Mouse (Mus musculus): ENCODE results near the gene Nmbr.

Gene Nmbr

DNA sequence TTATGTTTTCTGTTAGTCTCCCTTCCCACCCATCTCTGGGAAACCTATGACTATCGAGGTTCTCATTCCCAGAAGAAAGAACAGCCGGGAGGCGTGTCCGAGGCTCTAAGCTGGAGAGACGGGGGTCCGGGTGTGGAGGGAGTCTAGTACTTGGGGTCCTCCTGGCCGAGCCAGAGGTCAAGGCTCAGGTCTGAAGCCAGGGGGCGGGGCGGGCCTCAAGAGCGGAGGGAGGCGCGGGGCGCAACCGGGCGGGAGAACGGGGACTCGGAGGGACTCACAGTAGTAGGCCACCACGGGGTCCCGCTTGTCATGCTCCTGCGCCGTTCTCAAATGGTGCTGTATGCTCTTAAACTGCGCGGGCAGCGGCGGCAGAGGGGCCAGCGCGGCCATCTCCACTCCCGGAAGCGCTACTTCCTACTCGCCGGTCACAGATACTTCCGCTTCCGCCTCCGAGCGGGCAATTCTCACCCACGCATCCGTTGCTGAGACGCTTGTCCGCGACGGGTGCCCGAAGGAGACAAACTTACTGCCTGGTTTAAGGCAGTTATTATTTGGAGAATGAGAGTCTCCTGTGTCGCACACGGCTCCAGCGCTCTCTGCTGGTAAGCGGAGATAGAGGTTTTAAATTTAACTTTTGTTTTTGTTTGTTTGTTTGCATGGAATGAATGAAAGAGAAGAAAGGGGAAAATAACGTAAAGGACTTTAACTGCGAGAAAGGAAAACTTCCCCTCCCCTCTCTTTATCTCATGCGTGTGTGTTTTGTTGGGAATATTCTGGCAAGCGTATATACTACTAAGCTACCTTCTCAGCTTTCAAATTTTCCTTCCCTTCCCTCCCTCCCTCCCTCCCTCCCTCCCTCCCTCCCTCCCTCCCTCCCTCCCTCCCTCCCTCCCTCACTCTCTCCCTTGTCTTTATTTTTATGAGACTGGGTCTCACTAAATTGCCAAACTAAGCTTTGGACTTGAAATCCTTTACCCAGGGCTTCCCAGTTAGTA, at the start of gene Nmbr, which contains the start of gene Vta1:
Nmbr (plus strand) TSS at position 520 of the 995 bp plus-strand sequence.
Vta1 (minus strand) TSS at position 489 of the 995 bp plus-strand sequence.
- peak; percentile 99 for DNase-seq

DNA sequence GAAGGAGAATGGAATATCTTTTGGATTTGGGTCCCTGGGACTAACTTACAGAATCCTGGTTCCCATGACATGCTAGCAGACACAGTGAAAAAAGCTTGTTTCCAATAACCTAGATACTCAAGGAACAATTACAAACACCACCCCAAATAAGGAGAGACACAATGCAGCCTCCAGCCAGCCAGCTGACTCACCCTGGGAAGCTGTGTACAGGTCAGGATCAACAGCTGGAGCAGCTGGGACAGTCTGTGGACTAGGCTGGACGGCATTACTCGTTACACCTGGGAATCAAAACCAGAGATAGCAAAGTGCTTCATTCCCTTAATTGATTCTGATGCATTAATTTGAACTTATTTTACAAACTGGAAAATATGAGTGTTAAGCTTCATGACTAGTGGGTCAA, 44.5 kb upstream of the Nmbr start:
- no peak for DNase-seq

DNA sequence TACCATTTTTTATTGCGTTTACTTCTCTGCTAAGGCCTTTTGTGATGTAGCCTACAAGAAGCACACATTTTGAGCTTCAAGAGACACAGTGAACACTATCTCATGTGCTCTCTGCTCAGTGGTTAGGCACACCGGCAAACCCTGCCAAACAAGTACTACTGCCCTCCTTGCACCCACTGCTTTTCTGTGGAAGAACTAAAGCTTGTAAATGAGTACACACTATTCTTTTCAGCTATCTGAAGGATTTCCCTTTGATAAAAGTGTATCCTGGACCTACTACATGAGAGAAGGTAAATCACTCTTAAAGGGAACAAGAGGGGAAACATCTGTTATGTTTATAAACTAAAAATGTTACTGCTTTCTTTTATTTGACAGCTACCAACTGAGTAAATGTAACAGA, 39.2 kb upstream of the Nmbr start:
- no peak for DNase-seq

DNA sequence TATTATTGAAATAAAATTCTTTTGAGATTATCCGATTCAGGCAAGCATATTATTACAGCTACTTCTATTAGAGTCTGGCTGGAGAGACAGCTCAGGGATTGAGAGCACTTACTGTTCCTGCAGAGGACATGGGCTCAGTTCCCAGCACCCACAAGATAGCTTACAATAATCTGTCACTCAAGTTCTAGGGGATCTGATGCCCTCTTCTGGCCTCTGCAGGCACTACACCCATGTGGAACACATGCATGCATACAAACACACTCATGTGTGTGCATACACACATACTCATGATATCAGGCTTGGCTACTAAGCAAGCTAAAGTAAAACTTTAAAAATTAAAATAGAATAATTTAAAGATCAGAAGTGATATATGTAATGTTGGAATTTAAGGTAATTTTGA, 19.7 kb upstream of the Nmbr start:
- no peak for DNase-seq

DNA sequence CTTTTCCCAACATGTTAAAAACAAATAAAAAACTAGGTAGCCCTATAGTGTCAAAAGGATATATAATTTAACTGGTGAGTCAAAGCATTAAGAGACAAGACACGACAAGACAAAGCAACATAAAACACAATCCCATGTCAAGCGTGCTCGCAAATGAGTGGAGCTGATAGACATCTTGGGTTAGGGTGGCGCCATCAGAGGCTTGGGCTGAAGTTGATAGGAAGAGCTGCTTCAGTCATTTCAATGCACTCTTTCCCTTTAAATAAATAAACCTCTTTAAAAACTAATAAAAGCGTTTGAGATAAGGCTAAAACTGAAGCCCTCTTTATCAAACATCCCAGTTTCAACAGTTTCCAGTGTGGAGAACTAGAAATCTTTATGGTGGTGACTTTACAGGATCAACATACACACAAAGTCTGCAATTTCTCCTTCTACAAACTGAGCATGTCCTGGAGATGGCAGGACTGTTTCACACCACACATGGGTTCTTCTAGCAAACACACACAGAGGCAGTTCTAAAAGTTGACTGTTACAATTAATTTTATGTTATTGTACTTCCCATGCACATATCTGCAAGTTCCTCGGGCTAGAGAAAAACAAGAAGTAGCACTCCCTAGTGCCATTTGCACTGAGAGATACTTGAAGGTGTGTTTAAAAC, 16.5 kb upstream of the Nmbr start:
- DNase-seq: no peak

DNA sequence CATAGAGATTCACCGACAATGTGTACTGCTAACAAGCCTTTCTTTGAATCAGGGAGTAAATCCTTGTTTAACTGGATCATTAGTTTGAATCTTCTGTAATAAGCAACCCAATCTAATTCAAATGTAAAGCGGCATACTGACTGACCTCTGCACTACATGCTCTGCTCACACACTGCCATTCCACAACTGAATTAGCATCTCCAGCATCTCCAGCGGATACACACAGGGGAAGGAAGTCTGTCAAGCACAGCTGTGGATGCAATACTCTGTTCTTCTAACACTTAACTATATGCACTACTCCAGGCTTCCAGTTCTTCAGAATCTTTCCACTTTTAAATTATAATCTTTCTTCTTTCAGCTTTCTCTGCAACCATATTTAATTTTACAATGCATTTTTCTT, 15.0 kb upstream of the Nmbr start:
- no peak for DNase-seq

DNA sequence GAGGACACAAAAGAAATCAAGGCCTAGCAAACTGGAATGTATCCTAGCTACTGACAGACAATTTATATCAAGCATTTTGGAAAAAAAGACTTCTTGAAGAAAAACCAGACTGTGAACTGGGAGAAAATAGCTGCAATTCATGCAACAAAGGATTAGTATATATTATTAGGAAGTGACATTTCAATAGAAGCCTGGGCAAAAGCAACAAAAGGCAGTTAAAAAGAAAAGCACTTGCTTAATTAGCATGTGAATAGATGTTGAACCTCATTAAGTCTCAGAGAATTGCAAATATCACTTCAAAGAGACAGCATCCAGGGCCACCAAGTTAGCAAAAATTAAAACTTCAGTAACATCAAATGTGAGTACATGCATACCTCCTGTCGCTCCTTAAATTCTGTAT, 2.2 kb upstream of the Nmbr start:
- DNase-seq: no peak

DNA sequence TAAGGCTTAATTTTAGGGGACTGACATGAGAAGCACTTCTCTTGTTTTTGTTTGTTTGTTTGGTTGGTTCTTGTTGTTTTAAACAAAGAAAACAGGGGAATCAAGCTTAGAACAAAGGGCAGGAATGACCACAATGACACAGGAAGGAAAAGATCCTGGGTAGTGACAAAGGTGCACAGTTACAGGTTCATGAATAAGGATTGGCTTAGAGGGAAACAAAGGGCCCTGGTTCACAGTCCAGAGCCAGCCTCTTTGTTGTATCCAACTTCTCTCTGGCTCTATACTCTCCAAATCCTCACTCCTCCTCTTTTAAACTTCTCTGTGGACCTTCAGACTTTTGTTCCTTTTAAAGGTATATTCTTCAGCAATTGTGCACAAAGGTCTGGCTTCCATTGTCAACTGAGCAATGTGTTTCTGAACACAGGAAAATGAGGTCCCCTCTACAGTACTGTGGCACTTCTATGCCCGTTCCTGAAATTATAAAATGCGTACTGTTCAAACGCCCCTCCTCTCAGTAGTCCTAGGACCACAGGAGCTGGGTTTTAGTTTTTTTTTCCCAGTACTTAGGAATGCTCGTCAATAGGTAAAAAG, 1.5 kb upstream of the Nmbr start:
- no peak for DNase-seq

DNA sequence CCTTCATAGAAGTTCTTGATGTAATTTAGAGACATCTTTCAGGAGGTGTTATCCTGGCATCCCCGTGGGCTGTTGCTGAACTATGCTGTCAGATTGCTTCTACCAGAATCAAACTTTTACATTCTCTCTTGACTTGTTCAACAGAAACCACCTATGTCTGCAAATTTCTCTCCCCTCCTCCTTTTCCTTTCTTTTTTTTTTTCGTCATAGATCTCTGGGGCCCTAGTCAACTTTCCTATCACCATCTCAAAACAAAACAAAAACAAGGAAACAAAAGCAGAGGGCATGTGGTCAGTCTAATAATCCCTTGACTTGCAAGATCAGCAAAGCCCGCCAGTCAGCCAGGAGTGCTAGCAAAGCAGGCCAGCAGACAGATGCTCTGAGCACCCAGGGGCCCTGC, 12.7 kb downstream of the Nmbr start, which contains the start of gene Gje1:
Gje1 (minus strand) TSS at position 101 of the 400 bp plus-strand sequence.
- no peak for DNase-seq

DNA sequence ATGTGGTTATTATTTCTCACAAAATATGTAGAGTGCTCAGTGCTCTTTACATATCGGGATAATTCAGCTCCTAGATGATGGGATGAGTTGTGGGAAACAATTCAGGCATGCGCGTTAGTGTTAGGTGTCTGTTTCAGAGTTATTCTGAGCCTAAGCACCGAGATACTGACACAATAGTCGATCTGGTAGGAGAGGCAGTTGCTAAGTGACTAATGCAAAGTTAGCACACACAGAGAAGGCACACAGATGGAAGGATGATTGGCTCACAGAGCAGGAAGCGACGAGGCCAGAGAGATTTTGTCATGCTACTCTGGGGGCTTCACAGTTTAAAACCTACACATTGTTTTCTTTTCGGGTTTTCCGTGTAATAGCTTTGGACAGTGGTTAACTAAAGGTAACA, 20.3 kb downstream of the Nmbr start:
- no peak for DNase-seq

DNA sequence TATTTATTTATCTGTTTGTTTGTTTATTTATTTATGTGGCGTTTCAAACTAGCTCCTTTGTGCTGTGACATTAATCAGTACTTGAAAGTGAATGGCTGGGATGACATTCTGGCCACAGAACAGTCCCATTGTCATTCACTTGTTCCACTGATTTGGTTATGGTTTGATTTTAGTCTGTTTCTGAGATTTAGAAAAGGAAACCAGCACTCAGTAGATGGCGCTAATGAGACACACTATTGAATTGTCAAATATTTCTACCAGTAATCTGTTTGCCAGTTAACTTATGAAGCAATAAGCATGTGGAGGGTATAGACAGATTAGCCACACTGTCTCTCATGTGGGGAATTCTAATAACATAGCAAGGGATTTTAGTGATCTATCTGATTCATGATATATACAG, 28.9 kb downstream of the Nmbr start:
- peak in 1 of 2 experiments; percentile 50 for DNase-seq

DNA sequence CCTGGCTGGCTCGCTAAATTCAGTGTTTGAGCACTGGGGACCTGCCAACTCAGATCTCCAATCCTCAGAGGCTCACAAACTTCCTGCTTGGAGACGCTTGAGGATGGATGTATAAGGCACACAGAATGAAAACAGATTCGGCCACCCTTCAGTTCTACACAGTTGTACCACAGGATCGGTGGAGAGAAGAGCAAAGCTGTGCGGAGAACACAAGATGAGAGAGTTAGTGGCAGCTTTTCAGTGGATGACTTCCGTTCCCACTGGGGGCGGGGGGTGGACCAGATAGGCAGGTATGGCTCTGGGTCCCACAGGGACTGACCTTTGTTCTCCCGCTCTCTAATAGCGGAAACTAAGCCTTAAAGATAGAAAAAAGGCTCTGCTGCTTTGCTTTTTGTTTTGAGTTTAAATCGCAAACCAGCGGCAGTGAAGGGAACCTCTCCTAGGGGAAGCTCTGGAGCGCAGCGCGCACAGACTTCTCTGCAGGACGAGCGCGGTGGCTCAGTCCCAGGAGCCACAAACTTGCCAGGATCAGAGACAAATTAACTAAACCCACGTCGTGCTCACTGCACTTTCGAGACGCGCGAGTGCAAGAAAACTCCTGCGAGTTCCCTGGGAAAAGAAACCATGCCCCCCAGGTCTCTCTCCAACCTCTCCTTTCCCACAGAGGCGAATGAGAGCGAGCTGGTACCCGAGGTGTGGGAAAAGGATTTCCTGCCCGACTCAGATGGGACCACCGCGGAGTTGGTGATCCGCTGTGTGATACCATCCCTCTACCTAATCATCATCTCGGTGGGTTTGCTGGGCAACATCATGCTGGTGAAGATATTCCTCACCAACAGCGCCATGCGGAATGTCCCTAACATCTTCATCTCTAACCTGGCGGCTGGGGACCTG, 54.5 kb downstream of the Nmbr start:
- no peak for DNase-seq

DNA sequence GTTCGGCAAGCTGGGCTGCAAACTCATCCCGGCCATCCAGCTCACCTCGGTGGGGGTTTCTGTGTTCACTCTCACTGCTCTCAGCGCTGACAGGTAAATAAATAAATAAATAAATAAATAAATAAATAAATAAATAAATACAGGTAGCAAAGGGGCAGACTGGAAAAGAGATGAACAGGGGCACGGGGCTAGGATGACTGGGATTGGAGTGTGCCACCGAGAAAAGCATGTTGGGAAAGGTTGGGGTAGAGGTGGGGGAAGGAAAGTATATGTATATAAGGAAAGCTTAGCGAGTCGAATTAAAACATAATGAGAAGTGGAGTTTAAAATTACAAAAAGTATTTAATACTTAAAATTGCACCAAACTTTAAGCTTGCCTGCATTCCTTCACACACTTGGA, 55.2 kb downstream of the Nmbr start:
- no peak for DNase-seq

DNA sequence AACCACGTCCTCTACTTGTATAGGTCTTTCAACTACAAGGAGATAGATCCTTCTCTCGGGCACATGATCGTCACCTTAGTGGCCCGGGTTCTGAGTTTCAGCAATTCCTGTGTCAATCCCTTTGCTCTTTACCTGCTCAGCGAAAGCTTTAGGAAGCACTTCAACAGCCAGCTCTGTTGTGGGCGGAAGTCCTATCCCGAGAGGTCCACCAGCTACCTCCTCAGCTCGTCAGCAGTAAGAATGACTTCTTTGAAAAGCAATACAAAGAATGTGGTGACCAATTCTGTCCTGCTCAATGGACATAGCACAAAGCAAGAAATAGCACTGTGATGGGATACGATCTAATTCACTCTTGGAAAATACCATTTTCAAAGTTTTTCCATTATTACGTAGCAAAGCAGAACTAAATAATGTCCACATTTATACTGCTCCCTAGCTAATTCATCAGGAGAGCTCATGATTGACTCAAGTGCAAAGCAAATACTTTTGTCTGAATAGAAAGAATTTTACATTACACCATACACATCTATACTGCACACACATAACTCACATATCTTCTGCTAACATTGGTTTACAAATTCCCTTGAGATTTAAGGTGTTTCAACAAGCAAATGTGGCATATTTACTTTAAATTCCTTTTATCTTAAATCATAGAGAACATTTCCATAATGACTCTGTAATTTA, 65.0 kb downstream of the Nmbr start:
- no peak for DNase-seq

DNA sequence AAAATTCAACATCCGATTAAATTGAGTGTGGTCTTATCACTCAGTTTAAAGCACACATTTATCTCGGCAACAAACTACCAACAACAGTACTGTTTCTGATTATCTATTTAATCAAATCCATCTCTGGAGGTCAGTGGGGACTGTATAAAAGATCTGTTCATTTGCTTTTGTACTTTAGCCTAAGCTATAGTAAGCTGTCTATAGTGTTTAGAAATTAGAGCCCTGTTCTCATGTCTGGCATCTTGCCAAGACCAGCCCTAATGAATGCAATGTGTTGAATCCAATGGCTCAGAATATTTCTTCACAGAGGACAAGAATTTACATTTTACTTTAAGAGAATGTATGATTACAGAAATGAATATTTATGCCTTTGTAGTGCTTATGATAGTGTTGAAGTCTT, 69.1 kb downstream of the Nmbr start:
- no peak for DNase-seq

DNA sequence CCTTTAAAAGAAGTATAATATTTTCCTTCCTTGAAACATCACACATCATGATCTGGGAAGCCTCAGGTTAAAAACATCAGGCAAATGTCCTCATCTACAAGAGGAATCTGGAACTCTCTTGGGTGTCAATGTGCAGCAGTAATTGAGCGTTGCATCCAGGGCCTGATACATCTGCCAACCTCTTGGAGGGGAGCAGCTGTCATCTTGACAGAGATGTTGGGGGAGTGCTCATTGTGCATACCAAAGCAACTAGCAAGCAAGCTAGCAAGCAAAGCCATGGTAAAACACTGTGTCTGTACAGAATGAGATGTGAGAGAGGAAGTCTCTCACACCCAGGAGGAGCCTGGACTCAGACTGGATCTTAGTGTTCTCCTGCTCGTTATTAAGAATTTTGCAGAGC, 84.6 kb downstream of the Nmbr start:
- no peak for DNase-seq

DNA sequence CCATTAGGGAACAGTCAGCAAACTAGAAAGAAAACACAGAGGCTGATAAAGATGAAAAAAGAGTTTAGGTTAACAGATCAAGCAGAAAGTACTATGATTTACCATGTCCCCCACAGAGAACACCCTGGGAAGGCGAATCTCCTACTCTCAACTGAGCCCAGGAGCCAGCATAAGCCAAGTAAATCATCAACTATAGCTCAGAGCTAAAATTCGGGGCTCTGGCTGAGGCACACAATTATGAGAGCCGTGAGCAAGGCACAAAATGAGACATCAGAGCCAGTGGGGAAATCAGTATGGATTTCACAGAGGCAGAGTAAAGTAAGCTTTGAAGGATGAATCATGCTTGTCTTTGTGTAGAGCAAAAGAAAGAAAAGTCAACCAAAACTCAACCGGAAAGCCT, 111.6 kb downstream of the Nmbr start:
- no peak for DNase-seq

Measured in cerebellum, postnatal 25 days (tissue).